Mouse (Mus musculus) left cerebral cortex, adult 18-20 months (tissue): ENCODE measurements at regions not wholly inside any gene's neighbourhood (a gene's known extent, or its start where the extent isn't known, plus 50 kb on each side); places are given as distances from the start of the nearest gene placed in this dataset.

Source experiments
- DNase-seq, 2 experiments: peaks; one replicate each; pipeline ENCODE4 v3.0.0; 2021 to 2022; ENCODE audit warnings: low spot score in 2 of 2, mixed read lengths in 1 of 2

DNA sequence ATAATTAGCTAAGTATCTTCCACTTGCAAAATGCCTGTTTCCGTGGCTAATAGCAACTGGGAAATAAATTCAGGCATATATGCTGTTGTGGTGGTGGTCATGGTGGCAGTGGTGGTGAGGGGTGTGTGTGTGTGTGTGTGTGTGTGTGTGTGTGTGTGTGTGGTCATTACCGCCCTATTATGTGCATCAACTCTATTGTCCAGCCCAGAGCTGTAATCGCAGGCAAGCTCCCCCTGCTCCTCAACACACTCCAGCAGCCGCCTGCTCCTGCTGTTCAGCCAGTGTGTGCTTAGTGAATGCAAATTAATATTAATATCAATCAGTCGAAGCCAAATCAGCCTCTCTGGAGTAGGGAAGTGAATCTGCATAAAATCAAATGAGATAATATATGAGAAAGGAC is 152.9 kb upstream of the Zic3 start:
- DNase-seq, result no peak

DNA sequence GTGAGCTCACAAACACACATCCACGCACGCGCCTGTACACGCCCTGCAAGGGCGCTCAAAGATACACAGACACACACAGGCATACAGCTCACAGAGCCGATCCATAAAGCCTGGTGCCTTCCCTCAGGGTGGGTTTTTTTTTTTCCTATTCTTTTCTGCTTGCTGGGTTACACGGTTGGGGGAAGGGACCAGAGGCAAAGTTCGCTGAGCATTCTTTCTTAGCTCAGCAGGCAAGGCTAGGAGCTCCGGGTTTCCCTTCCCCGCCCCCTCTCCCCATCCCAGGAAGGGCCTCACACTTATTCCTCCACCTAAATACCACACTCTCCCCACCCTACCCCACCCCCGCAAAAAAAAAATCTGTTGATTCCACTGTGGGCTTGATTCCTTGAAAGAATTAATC is 105.8 kb upstream of the Zic3 start:
- DNase-seq, result no peak

DNA sequence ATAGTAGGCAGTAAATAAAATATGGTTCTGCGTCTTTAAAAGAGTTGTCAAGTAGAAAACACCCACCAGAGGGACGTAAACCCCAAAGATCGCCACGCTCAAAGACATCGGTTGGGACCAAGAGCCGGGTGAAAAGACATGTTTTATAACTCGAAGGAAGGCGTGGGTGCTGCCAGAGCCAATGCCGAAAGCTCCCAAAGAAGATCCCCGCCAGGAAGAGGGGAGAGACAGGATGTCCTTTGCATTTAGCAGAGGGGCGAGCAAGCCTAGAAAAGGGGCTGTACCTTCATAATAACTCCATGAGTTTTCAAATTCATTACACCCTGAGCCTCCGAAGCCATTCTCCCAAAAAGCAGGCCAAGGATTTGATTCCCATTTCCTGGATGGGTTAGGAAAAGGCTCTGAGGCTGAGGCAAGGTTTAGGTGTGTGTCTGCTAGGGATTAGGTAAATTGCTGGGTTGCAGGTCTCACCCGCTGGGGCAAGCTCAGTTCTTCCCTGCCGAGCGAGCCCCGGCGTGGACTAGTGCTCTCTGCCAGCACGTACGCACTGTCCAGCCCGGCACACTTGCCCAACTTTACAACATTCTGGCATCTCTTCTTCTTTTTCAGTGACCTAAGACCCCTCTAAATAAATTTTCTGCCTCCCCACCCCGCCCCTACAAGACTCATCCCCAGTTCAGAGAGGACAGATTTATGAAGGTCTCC is 104.9 kb upstream of the Zic3 start:
- DNase-seq, result no peak

DNA sequence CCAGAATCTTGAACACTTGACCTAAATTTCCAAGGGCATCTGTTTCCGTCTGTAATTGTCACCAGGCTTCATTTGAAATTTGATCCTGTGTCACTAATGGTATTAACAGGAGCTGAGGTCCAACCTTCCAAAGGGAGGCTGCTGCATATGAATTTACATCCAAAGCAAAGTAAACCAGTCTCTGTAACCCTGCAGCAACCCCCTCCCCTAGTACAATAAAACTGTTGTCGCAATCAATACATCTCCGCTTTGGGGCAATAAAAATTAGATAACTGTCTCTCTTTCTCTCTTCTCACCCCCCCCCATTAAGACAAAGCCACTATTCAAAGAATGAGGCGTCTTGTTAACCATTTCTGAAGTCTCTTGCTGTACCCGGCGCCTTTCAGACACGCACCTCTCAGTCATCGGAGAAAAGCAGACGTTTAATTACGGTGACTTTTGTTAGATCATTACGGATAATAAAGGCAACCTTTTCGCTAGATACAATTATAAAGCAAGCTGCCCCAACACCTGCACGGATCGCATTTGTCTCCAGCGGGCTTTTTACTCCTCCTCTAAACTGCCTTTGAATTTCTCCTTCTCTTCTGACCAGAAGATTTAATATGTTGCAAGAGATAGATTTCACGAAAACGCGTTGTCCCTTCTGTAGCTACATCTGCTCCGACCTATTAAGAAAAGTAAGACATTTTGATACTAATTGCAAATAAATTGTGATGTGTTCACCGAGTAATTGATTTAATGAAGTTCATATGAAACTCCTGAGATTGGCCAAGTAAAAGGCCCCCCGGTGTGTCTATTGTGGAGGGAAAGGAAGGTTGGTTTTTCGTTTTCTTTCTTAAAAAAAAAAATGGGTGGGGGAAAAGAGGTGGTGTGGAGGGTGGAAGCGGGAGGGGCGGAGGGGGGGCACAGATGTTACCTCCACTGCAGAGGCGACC is 104.1 kb upstream of the Zic3 start:
- DNase-seq, result no peak

DNA sequence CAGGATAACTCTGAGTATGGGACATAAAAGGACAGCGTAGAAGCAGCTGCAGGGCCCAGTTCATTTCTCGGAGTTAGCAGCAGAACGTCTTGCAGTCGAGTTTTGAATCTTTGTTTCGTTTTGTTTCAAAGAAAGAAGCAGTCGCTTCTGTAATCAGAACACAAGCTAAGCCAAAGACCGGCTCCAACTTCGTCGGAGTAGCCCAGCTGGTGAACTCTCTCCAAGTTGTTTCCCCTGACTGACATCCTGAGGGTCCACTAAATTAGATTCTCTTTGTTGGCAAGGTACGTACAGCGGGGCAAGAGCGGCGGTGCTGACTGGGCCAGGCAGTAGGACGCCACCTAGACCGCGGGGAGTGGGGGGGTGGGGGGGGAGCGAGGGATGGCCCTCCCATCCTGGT is 102.6 kb upstream of the Zic3 start:
- DNase-seq, result no peak

DNA sequence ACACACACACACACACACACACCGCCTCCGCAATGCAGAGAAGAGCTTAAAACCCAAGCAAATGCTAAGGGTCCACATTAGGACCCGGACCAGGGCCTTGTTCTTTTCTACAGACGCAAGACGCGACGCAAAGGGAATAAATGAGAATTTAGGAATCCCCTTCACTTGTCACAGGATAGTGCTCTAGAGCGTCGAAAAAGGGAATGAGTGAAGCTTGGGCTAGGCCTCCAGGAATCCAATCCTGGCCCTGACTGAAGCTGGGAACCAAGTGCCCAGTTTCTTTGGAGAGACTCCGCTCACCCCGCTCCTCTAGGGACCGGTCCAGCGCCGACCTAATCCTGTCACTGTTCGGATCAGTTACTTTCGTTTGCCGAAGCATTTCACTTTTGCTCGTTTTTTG is 102.1 kb upstream of the Zic3 start:
- no peak for DNase-seq

DNA sequence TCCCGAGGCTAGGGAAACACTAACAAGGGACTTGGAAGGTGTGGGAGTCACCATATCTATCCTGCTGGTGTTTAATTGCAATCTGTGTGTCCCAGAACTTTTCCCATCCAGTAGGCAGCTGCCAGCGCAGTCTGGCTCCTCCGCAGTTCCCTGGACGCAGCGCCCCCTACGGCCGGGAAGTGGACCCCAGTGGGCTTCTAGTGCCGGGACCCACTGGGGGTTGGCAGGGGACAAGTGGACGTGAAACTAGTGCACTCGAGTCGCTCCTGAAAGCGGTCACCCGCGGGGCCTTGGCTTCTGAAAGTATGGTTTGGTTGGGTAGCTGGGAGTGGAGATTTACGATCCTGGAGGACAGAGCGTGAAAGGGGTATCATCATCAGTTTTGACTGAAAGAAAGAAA is 101.2 kb upstream of the Zic3 start:
- no peak for DNase-seq

DNA sequence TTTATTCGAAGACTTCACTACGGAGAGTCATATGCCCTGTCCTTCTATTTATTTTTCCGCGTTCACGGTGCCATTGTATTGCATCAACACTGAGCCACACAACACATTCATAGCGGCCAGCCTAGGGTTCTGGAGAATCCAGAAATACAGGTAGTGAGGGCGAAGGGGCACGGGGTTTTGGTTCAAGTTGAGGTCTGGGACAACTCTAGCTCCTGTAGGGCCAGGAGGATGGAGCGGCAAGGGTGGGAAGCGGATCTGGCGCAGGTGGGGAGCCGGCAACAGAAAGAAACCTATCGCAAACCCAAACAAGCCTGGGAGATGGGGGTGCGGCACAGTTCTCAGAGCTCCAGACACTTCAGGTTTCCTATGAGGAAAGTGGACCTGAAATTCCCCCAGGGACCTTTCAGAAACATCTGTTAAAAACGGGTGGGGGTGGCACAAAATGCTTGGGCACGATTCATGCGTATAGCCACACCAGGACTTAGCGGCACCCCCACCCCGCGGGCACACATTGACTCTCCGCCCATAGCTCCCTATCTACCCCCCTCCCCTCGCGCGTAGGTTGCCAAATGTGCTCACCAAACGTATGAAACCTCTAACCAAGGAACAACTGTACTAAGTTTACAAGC is 100.6 kb upstream of the Zic3 start:
- no peak for DNase-seq

DNA sequence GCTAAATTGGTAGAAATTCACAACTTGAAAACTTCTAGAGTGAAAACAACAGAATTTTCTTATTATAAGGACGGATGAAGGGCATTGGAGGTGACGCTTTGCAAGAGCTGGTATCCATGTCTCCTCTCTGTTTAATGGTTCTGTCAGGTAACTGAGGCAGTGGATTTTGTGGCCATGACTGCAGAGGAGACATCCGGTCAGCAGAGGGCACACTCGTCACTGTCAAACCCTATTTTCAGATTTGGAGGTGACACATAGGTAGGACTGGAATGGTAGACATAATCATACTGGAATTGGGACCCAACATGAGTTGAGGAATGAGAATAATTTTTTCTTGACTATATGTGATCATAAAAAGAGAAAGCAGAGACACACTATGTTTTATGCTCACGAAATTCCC is 98.7 kb upstream of the Zic3 start:
- peak in 1 of 2 experiments; percentile 3 for DNase-seq

DNA sequence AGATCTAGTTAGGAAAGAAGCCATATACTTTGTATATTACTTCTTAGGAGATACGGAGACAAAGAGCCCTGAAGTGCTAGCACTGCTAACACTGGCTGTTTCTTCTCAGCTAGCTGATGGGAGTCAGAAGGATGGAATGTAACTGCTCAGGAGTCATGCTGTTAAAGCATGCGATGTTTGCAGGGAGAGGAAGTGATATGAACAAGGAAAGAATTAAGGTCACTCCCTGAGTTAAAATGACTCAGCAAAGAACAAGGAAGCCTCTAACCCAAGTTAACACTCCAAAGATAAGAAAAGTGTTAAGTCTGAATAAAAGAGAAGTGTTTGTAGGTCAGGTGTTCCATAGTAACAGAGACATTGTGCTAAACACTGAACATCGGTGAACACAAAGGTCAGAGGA is 86.9 kb upstream of the Zic3 start:
- no peak for DNase-seq

DNA sequence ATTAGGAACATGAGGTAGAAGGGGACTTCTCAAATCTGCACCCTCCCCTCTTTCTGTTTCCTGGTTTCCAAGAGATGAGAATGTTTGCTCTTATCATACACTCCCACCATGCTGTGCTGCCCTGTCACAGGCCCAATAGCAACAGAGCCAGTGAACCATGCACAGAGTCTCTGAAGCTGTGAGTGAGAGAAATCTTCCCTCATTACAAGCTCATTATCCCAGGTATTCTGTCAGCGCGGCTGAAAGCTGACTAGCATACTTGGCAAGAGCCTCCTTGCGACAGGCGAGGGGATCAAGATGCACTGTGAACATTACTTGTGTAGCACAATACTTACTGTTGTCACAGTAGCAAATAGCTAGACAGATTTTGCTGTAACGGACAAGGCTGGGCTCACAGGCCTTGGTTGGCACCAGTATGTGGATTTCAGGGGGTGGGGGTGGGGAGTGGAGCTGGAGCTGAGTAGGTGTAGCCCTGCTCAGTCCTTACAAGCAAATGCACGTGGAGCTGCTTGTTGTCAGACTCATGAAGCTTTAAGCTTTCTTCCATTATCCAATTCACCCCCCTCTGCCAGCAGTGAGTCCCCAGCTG is 84.2 kb upstream of the Zic3 start:
- no peak for DNase-seq

DNA sequence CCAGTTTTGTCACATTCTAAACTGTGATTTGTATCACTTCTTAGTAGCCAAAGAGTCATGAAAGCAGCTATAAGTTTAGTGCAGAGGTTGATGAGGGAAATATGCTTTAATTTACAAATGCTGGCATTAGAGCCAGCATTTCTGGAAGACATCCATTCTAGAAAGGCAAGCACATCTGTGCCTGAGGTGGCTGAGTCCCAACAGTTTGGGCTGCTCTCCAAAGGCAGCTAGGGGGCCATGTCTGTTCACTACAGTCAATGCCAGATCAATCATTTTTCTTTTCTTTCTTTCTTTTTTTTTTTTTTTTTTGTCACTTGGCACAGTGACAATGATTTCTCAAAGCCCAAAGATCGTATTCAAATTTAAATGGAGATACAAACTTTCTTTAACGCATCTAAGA is 71.6 kb upstream of the Zic3 start:
- DNase-seq, result no peak

DNA sequence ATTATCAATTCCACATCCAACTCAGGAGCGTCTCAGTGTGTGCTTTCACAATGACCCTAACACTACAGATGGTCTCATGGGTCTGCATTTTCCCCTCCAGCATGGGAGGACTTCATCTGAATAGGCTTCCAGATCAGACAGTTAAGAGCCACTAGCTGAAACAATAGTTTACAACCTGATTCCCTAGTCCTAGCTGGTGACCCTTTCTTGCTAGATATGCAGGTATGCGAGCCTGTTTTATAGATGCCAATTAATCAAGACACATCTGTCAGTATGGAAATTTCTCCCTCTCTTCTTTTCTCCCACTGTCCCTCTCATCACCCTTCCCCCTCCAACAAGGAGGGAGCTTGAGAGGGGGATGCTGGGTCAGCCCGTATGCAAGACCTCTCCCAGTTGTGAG is 71.2 kb upstream of the Zic3 start:
- no peak for DNase-seq

DNA sequence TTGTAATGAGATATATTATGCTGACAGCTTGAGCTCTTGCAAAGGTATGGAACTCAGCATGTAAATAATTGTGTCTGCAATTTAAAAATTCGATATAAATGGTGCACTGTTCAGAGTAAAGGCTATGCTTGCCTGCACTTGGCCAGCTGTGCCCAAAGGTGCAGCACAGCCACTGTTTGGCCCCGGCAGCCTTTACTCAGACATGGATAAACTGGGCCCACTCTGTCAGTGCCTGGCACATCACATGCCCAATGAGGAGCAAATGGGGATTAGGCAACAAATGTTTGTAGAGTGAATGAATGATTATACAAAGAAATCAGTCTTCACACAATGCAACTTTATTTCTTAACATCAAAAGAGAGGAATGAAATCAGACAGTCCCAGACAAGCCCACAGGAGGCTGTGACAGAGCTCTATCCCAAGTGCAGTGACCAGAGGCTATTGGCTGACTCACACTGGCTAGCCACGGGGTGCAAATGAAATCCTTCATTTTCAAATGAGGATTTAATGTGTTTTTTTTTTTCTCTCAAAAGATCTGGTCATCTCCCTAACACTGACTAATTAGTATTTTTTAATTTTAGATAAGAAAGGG is 67.8 kb upstream of the Zic3 start:
- no peak for DNase-seq
